Mouse (Mus musculus) ES-E14 (cell line): ENCODE measurements around the gene Pitpnm1.

Experiments used
- HCFC1 ChIP-seq: IDR thresholded peaks from 2 replicates; pipeline ENCODE4 v1.6.1; 2012; ENCODE audit warnings: low read length, inconsistent platforms, borderline replicate concordance; ENCODE audit not compliant: insufficient read depth
- ZC3H11A ChIP-seq: IDR thresholded peaks from 2 replicates; pipeline ENCODE4 v1.6.1; 2012; ENCODE audit warnings: low read depth, mild to moderate bottlenecking, inconsistent platforms, low read length, borderline replicate concordance

DNA sequence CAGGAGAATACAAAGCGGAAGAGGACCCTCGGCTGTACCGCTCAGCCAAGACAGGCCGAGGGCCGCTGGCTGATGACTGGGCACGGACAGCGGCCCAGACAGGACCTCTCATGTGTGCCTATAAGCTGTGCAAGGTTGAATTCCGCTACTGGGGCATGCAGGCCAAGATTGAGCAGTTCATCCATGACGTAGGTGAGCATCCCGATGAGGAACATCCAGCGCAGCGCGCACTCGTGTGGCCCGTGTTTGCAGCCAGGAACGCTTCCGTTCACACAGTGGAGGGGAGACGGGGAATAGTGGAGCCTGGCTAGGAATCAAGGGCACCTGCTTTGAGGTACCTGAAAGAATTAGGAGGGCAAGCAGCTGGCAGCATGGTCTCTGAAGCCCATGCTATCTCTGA, 3.5 kb downstream of the Pitpnm1 start:
- no peak for TF ChIP-seq HCFC1
- TF ChIP-seq ZC3H11A, result no peak
